Mouse (Mus musculus) neural tube, embryonic 12.5 days (tissue): Measurements from ENCODE around the gene Schip1. TPM values are rescaled to one million over a fixed set of nuclear protein-coding genes. Genes with fewer than 3 reads are reported as not detected.

ENCODE experiments used
- ATAC-seq: fragments of 200-750 bp; cut with Nextera tagmentation; 2 replicates; pipeline ENCODE4 v1.8.0; 2017; ENCODE audit warnings: low read depth, mild to moderate bottlenecking, moderate TSS enrichment, moderate library complexity; ENCODE audit not compliant: low FRiP score
- H3K27ac ChIP-seq: fragments of 300-500 bp; sonication (generic); 2 replicates; pipeline ENCODE4 v1.5.1; 2016
- H3K27me3 ChIP-seq: fragments of 300-500 bp; sonication (generic); replicated peaks from 2 replicates; pipeline ENCODE4 v1.6.1; 2016; ENCODE audit warnings: mild to moderate bottlenecking
- H3K36me3 ChIP-seq: fragments of 300-500 bp; sonication (generic); 2 replicates; pipeline ENCODE4 v1.6.1; 2016; ENCODE audit warnings: mild to moderate bottlenecking
- H3K4me1 ChIP-seq: fragments of 300-500 bp; sonication (generic); 2 replicates; pipeline ENCODE4 v1.6.1; 2016
- H3K4me2 ChIP-seq: fragments of 300-500 bp; sonication (generic); replicated peaks from 2 replicates; pipeline ENCODE4 v1.6.1; 2016; ENCODE audit warnings: mild to moderate bottlenecking
- H3K4me3 ChIP-seq: fragments of 300-500 bp; sonication (generic); 2 replicates; pipeline ENCODE4 v1.5.1; 2016
- H3K9ac ChIP-seq: fragments of 300-500 bp; sonication (generic); 2 replicates; pipeline ENCODE4 v1.6.1; 2016; ENCODE audit warnings: mild to moderate bottlenecking
- H3K9me3 ChIP-seq: fragments of 300-500 bp; sonication (generic); 2 replicates; pipeline ENCODE4 v1.6.1; 2016; ENCODE audit warnings: mild to moderate bottlenecking
- WGBS: fragments of 180-500 bp; shearing (Covaris S2); methylation state at CpG from one replicate; pipeline ENCODE4 v1.1.7; 2016; 5-methylcytosine and 5-hydroxymethylcytosine counted together
- polyA plus RNA-seq: library from polyadenylated mRNA; unstranded; fragments of >200 nt; fragmentation: Nextera tagmentation; extraction: Ambion mirVana; gene quantifications from 2 replicates; pipeline ENCODE4 v1.2.1, GENCODE M21; 2016

Gene Schip1
- polyA plus RNA-seq, 1 experiment from 2014 or later, result 113 TPM

DNA sequence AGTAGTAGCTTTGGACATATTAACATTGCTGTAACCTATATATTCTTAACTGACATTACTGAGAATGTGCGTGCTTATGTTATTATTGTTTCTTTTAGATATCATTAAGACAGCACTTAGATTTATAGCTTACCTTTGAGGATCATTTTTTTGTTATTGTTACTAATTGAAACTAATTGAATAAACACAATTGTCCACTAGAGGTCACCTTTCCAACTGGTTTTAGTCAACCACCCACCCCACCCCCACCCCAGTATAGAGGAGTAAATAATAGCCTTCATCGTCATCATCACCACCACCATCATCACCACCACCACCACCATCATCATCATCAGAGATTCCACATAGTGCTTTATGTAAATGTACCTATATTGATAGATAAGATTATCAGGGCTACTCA lies 498.2 kb downstream of the Schip1 start:
- no peaks in the 10 kb centered on the region for H3K27me3 ChIP-seq
- H3K4me3 ChIP-seq, result no peak overlapping the region
- no peaks in the 10 kb centered on the region for H3K36me3 ChIP-seq
- H3K4me1 ChIP-seq, result peaks cover 4% of the 10 kb centered on the region; the same call in 1 of the 2 replicates
- H3K9me3 ChIP-seq, result no peaks in the 10 kb centered on the region
- ATAC-seq, result no peak
- H3K4me2 ChIP-seq, result no peak overlapping the region
- 71% methylated on average over 2 of the region's 2 CpGs for WGBS
- H3K27ac ChIP-seq, result no peak overlapping the region
- no peak overlapping the region for H3K9ac ChIP-seq

DNA sequence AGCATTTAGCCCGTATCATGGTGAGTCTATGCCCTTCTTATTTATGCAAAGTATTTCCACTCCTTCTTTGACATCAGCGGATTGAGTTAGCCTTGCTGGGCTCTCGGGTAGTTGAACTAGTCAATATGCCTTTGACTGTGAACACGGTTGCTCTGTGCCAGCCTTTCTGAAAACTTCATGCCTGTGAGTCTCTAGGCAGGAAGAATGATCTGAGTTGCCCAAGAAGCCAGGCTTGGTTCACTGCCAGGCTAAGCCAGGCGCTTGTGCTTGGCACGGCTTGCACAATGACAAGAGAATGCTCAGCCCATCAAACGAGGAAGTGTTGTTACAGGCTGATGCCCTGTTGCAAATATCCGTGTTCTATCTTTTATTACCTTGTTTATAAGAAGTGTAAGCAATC lies 499.3 kb downstream of the Schip1 start:
- H3K36me3 ChIP-seq, result no peaks in the 10 kb centered on the region
- H3K4me1 ChIP-seq, result peaks cover 4% of the 10 kb centered on the region; the same call in 1 of the 2 replicates
- H3K4me2 ChIP-seq, result no peak overlapping the region
- no peak for ATAC-seq
- H3K4me3 ChIP-seq, result no peak overlapping the region
- H3K27me3 ChIP-seq, result no peaks in the 10 kb centered on the region
- H3K9ac ChIP-seq, result no peak overlapping the region
- 76% methylated on average over 8 of the region's 8 CpGs for WGBS
- H3K9me3 ChIP-seq, result no peaks in the 10 kb centered on the region
- no peak overlapping the region for H3K27ac ChIP-seq

DNA sequence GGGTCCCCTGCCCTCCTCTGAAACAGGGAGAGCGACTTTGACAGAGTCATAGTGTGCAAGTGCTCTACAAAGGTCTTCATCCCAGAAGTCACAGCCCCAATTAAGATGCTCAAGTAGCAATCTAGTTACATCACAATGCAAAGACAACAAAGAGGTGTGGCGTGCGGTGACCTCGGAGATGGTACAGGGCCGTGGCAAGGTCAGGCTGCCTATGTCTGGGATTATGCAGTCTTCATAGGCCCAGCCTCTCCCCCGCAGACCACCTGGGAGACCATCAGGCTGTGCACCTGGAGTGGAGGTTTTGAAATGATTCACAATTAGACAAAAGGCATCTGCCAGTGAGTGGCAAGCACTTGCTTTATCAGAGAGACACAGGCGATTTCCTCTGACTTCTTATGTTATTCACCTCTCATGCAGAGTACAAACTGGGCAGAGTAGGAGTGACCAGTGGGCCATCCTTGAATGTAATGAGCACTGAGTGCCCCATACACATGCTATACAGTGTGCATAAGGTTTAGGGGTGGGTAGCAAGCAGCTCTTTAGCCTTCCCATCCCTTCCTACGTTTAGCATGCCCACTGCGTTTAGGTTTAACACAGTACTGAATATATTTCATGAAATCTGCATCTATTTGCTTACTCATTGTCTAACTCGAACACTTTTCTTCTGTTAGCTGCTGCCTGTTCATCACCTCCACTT lies 500.5 kb downstream of the Schip1 start:
- Histone ChIP-seq H3K4me2 (no peak overlapping the region), H3K27ac (no peak overlapping the region), H3K4me3 (no peak overlapping the region), H3K27me3 (no peaks in the 10 kb centered on the region), H3K36me3 (no peaks in the 10 kb centered on the region), H3K9ac (no peak overlapping the region), H3K4me1 (peaks cover 4% of the 10 kb centered on the region; the same call in 1 of the 2 replicates), H3K9me3 (no peaks in the 10 kb centered on the region)
- peak; percentile 49; the same call in 1 of the 2 replicates for ATAC-seq
- WGBS, result 66% methylated on average over 10 of the region's 10 CpGs

DNA sequence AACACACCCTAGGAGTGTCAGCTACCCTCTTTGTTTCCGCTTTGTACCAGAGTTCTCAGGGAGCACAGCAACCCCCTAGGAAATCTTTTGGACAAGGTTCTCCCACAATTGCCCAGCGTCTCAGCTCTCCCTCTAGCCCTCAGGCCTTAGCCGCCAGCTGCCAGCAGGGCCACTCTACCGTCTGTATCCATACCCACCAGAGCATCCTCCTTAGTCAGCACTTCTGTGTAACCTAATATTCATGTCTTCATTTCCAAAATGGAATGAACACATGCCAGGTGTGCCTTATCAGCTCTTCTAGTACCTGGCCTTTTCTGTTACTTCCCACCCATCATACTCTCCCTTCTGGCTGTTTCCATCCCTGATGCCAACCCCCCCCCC lies 501.1 kb downstream of the Schip1 start:
- Histone ChIP-seq H3K27ac (no peak overlapping the region), H3K36me3 (no peaks in the 10 kb centered on the region), H3K4me1 (peaks cover 4% of the 10 kb centered on the region; the same call in 1 of the 2 replicates), H3K4me2 (no peak overlapping the region), H3K4me3 (no peak overlapping the region), H3K27me3 (no peaks in the 10 kb centered on the region), H3K9me3 (no peaks in the 10 kb centered on the region), H3K9ac (no peak overlapping the region)
- ATAC-seq, result peak; percentile 52; the same call in 1 of the 2 replicates
- 56% methylated on average over 4 of the region's 4 CpGs for WGBS

DNA sequence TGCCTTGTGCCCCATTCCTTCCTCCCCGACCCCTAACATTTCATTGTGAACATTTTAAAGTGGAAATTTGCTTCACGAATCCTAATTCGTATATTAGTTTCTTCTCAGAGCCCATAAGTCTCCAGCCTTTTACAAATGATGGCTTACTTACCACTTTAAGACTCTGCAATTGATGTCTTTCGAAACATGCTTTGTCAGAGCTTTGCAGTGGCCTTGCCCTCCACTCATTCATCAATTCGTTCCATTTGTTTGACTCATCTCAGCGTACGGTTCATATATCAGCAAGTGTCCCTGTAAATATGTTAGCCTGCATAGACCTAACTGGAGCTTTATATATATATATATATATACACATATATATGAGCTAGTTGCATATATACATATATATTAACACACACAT lies 503.0 kb downstream of the Schip1 start:
- Histone ChIP-seq H3K27ac (no peak overlapping the region), H3K27me3 (no peaks in the 10 kb centered on the region), H3K9ac (no peak overlapping the region), H3K36me3 (no peaks in the 10 kb centered on the region), H3K4me1 (peaks cover 6% of the 10 kb centered on the region; the same call in 1 of the 2 replicates), H3K9me3 (no peaks in the 10 kb centered on the region), H3K4me3 (no peak overlapping the region), H3K4me2 (no peak overlapping the region)
- 85% methylated on average over 7 of the region's 7 CpGs for WGBS
- no peak for ATAC-seq

DNA sequence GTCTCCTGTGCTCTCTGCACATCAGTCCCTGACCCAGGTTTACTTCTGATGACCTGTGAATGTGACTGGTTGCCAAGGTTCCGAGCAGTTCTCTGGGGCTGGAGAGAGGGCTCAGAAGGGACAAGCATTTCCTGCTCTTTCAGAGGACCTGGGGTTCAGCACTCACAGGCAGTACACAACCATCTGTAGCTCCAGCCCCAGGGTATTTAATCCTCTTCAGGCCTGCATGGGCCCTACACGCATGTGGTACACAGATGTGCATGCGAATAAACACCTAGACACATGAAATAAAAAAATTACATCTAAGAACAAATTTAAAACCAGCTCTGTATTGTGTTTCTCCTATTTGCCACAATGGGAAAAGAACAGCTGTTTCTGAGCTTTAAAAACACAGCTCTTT lies 503.5 kb downstream of the Schip1 start:
- 79% methylated on average over 3 of the region's 3 CpGs for WGBS
- Histone ChIP-seq H3K27me3 (no peaks in the 10 kb centered on the region), H3K36me3 (no peaks in the 10 kb centered on the region), H3K27ac (no peak overlapping the region), H3K4me1 (peaks cover 9% of the 10 kb centered on the region), H3K9ac (no peak overlapping the region), H3K4me2 (no peak overlapping the region), H3K9me3 (no peaks in the 10 kb centered on the region), H3K4me3 (no peak overlapping the region)
- ATAC-seq, result no peak

DNA sequence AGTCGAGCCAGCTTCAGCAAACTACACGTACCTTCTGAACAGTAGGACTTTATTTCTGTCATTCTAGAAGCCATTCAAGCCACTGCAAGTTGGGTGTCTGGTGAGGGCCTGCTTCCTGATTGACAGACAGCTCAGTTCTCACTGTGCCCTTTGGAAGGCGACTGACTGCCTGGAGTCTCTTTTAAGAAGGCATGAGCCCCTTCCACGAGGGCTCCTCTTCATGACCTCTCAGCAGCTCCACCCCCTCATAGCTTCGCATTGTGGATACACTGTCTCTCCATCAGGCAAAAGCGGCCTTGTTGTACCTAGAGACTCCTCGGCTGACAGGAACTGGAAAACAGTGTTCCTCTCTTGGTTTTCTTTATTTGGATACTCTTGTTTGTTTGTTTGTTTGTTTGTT lies 504.1 kb downstream of the Schip1 start:
- no peak overlapping the region for H3K9ac ChIP-seq
- no peaks in the 10 kb centered on the region for H3K36me3 ChIP-seq
- no peak overlapping the region for H3K4me2 ChIP-seq
- H3K4me3 ChIP-seq, result no peak overlapping the region
- H3K27me3 ChIP-seq, result no peaks in the 10 kb centered on the region
- peaks cover 15% of the 10 kb centered on the region for H3K4me1 ChIP-seq
- WGBS, result 48% methylated on average over 7 of the region's 7 CpGs
- no peak overlapping the region for H3K27ac ChIP-seq
- H3K9me3 ChIP-seq, result no peaks in the 10 kb centered on the region
- no peak for ATAC-seq

DNA sequence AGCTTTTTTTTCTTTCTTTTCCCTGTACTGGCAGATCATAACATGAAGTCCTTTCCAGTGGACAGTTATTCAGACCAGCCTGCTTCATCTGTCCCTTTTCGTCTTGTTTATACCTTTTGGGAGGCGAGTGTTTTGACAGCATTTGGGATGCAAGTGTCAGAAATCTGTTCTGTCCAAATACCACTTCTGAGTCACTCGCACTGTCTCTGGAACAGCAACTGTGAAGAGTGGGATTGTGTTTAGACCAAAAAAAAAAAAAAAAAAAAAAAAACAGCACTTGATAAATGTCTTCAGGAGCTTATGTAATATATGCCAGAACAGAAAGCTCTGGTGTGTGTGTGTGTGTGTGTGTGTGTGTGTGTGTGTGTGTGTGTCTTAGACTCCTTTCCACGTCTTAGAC lies 505.7 kb downstream of the Schip1 start:
- no peaks in the 10 kb centered on the region for H3K9me3 ChIP-seq
- H3K4me3 ChIP-seq, result no peak overlapping the region
- H3K27me3 ChIP-seq, result no peaks in the 10 kb centered on the region
- H3K27ac ChIP-seq, result no peak overlapping the region
- H3K4me2 ChIP-seq, result no peak overlapping the region
- 89% methylated on average over 4 of the region's 4 CpGs for WGBS
- no peak for ATAC-seq
- no peak overlapping the region for H3K9ac ChIP-seq
- peaks cover 29% of the 10 kb centered on the region for H3K4me1 ChIP-seq
- H3K36me3 ChIP-seq, result no peaks in the 10 kb centered on the region

DNA sequence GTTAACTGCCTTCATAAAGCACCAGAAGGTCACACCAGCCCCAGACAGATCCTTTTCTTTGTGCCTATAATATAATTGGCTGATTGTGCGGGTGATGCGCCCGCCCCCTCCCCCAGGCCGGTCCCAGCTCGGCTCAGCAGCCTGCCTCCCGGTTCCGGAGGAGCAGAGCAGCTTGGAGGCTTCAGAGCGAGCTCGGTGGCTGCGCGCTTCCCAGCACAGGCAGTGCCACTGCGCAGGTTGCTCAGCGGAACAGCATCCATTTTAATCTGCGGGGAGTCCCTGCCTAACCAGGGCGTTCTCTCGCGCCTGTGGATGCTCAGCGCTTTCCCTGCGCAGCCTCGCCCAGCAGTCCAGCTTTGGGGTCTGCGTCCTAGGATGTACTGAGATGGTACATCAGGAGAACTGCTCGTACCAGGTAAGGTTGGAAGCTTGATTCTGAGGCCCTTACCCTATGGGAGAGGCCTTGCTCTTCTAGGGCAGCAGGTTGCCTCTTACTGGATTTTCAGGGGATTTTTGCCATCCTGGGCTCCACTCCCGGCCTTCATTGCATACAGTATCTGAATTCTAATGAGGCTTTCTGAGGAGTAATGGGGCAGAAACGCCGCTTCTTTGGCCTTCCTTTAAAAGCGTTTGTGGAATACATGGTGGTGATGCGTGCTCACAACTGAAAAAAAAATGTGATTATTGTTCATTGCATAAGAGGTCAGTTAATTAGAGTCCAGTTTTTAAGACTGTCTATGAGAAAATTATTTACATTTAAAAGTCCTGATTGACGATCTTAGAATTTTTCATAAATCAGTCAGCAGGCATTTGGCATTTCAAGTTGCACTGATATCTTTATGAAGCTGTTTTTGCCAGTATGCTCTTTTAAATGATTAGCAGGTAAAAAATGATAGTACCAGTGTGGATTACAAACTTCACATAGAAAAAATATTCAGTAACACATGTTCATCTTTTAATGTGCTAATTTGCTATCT lies 507.9 kb downstream of the Schip1 start:
- 5% methylated on average over 28 of the region's 28 CpGs for WGBS
- no peaks in the 10 kb centered on the region for H3K36me3 ChIP-seq
- no peaks in the 10 kb centered on the region for H3K27me3 ChIP-seq
- peak overlapping the region; percentile 43 for H3K4me3 ChIP-seq
- peaks cover 42% of the 10 kb centered on the region for H3K4me1 ChIP-seq
- H3K4me2 ChIP-seq, result peak overlapping the region; percentile 65
- peak; percentile 91 for ATAC-seq
- peak overlapping the region; percentile 78 for H3K27ac ChIP-seq
- H3K9me3 ChIP-seq, result no peaks in the 10 kb centered on the region
- peak overlapping the region; percentile 65 for H3K9ac ChIP-seq

DNA sequence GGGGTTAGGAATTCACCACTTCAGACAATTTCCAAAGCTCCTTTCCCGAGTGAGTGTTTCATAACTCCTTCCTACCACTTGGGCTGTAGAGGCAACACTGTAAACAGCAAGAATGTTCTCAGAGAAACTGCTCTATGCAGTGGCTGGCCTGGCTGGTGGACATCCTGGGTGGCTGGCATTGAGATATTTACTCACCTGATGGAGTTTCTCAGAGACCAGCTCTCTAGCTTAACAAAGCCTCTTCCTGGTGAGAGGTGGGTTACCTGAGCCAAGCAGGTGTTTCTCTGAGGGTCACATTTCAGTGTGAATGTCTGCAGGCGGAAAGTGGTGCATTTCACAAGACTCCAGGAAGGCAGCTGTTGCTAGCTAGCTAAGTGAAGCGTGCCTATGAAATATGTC lies 508.6 kb downstream of the Schip1 start:
- Histone ChIP-seq H3K27ac (no peak overlapping the region), H3K27me3 (no peaks in the 10 kb centered on the region), H3K36me3 (no peaks in the 10 kb centered on the region), H3K9ac (peak overlapping the region; percentile 65; the same call in 1 of the 2 replicates), H3K4me3 (peak overlapping the region; percentile 43), H3K4me2 (peak overlapping the region; percentile 65), H3K9me3 (no peaks in the 10 kb centered on the region), H3K4me1 (peaks cover 44% of the 10 kb centered on the region)
- 65% methylated on average over 3 of the region's 3 CpGs for WGBS
- ATAC-seq, result no peak

DNA sequence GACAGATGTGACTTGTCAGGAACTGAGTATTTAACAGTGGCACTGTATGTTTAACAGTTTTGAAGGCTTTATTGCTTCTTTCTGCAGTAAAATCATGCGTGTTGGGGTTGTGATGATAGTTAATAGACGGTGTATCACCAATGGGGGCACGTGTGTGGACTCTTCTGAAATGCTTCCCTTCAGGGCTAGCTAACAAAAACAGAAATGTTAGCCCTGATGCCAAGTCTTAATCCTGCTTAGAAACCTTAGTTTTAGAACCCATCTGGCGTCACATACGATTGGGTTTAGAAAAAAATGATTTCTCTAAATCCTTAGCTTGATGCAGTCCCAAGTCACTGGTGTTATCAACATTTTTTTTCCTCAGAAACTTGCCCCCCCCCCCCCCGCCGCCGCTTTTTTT lies 509.5 kb downstream of the Schip1 start:
- Histone ChIP-seq H3K36me3 (no peaks in the 10 kb centered on the region), H3K9me3 (no peaks in the 10 kb centered on the region), H3K27me3 (no peaks in the 10 kb centered on the region), H3K27ac (no peak overlapping the region), H3K9ac (no peak overlapping the region), H3K4me2 (peak overlapping the region; percentile 65), H3K4me1 (peaks cover 46% of the 10 kb centered on the region), H3K4me3 (peak overlapping the region; percentile 43; the same call in 1 of the 2 replicates)
- WGBS, result 50% methylated on average over 8 of the region's 8 CpGs
- no peak for ATAC-seq

DNA sequence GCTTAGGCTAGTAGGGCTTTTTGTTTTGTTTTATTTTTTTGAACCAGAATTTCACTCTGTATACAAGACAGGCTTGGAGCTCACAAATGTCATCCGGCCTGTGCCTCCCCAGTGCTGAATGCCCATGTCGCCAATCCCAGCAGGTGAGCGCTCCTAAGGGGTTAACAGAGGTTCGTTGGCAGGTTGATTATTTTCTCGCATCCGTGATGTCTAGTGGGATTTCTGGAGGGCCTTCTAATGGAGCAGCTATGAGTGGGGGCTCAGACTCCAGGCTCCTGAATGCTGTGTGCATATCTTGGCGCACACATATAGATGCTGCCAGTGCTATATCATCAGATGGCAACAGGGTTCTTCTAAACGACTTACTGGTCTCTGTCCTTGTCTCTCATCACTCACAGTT lies 510.0 kb downstream of the Schip1 start:
- H3K9me3 ChIP-seq, result no peaks in the 10 kb centered on the region
- H3K4me3 ChIP-seq, result peak overlapping the region; percentile 16
- no peak overlapping the region for H3K9ac ChIP-seq
- no peak for ATAC-seq
- 66% methylated on average over 8 of the region's 8 CpGs for WGBS
- no peak overlapping the region for H3K27ac ChIP-seq
- no peaks in the 10 kb centered on the region for H3K27me3 ChIP-seq
- H3K36me3 ChIP-seq, result no peaks in the 10 kb centered on the region
- peaks cover 46% of the 10 kb centered on the region for H3K4me1 ChIP-seq
- peak overlapping the region; percentile 65 for H3K4me2 ChIP-seq
